Mouse (Mus musculus) forebrain, postnatal 0 days (tissue): Measurements from ENCODE around the gene Serpinb2. TPM values are rescaled to one million over a fixed set of nuclear protein-coding genes. Genes with fewer than 3 reads are reported as not detected.

ENCODE experiments used
- ATAC-seq: fragments of 200-750 bp; cut with Nextera tagmentation; 2 replicates; pipeline ENCODE4 v1.8.0; 2017; ENCODE audit warnings: mild to moderate bottlenecking, moderate library complexity
- DNase-seq: peaks from one replicate; pipeline ENCODE4 v3.0.0-alpha.2; 2015
- H3K27ac ChIP-seq: fragments of 300-500 bp; sonication (generic); 2 replicates; pipeline ENCODE4 v1.5.1; 2014; ENCODE audit warnings: low read depth, mild to moderate bottlenecking, antibody characterized with exemption, low read length, moderate library complexity, mixed read lengths
- H3K27me3 ChIP-seq: fragments of 300-500 bp; sonication (generic); 2 replicates; pipeline ENCODE4 v1.6.1; 2014; ENCODE audit warnings: mild to moderate bottlenecking, low read length, mixed read lengths; ENCODE audit not compliant: insufficient read depth
- H3K36me3 ChIP-seq: fragments of 300-500 bp; sonication (generic); 2 replicates; pipeline ENCODE4 v1.6.1; 2014; ENCODE audit warnings: mild to moderate bottlenecking, moderate library complexity; ENCODE audit not compliant: insufficient read depth
- H3K4me1 ChIP-seq: fragments of 300-500 bp; sonication (generic); 2 replicates; pipeline ENCODE4 v1.6.1; 2014; ENCODE audit warnings: antibody characterized with exemption; ENCODE audit not compliant: insufficient read depth
- H3K4me2 ChIP-seq: fragments of 300-500 bp; sonication (generic); 2 replicates; pipeline ENCODE4 v1.6.1; 2014; ENCODE audit warnings: low read depth, mild to moderate bottlenecking, moderate library complexity
- H3K4me3 ChIP-seq: fragments of 300-500 bp; sonication (generic); 2 replicates; pipeline ENCODE4 v1.5.1; 2014; ENCODE audit warnings: low read depth, low read length, mixed read lengths
- H3K9ac ChIP-seq: fragments of 300-500 bp; sonication (generic); 2 replicates; pipeline ENCODE4 v1.6.1; 2014; ENCODE audit warnings: mild to moderate bottlenecking
- H3K9me3 ChIP-seq: fragments of 300-500 bp; sonication (generic); 2 replicates; pipeline ENCODE4 v1.6.1; 2016; ENCODE audit warnings: low read length
- CTCF ChIP-seq: sonication (generic); IDR thresholded peaks from 2 replicates; pipeline ENCODE4 v1.5.1; 2016; ENCODE audit warnings: antibody characterized with exemption, control low read depth, low read depth
- WGBS: fragments of 180-500 bp; shearing (Covaris S2); extraction: QIAGEN DNeasy Blood & Tissue Kit; methylation state at CpG from one replicate; pipeline ENCODE4 v1.1.7; 2014; 5-methylcytosine and 5-hydroxymethylcytosine counted together
- polyA plus RNA-seq: library from polyadenylated mRNA; unstranded; fragments of >200 nt; fragmentation: Nextera tagmentation; extraction: Ambion mirVana; gene quantifications from 2 replicates; pipeline ENCODE4 v1.2.1, GENCODE M21; 2015
- total RNA-seq: library from RNA; depleted of rRNA; stranded (reverse); fragments of >200 nt; gene quantifications from 2 replicates; pipeline ENCODE4 v1.2.3, GENCODE M21; 2014; rRNA removed

Gene Serpinb2
- total RNA-seq (0.10 and 0.85 TPM in 2 replicates), polyA plus RNA-seq (0.17 and 0.20 TPM in 2 replicates)

DNA sequence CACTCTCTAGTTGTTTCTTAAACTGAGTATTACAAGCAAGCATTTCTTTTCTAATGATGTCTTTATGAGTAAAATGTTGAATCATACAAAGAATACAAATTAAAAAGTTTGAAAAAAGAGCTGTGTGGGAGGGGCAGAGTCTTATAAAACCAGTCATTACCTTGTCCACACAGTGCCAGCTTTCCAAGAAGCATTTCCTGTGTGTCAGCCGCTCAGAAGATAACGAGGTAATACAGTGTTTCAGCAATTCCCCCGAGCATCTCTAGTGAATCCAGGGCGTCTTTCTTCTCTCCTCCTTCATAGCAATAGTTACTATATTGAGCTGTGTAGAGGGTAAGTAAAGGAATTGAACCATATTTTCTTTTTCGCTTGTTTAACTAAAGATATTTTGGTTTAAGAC lies at the start of gene Serpinb2:
Gene Serpinb2 (plus strand): TSS at position 172 of the 400 bp plus-strand sequence.
- no peaks in the 10 kb centered on the region for H3K27me3 ChIP-seq
- H3K4me2 ChIP-seq = no peak within 1 kb of the TSS
- no peaks in the 10 kb centered on the region for H3K4me1 ChIP-seq
- H3K36me3 ChIP-seq = no peaks in the 10 kb centered on the region
- WGBS = 37% methylated on average over 5 of the region's 5 CpGs
- no peak within 1 kb of the TSS for H3K9ac ChIP-seq
- ATAC-seq (0 out of 2 replicates have a peak, but pooled peaks have one; percentile 23), DNase-seq (no peak)
- no peaks in the 10 kb centered on the region for H3K9me3 ChIP-seq
- no peak within 1 kb of the TSS for H3K4me3 ChIP-seq
- TF ChIP-seq CTCF = no peak
- no peak within 1 kb of the TSS for H3K27ac ChIP-seq

DNA sequence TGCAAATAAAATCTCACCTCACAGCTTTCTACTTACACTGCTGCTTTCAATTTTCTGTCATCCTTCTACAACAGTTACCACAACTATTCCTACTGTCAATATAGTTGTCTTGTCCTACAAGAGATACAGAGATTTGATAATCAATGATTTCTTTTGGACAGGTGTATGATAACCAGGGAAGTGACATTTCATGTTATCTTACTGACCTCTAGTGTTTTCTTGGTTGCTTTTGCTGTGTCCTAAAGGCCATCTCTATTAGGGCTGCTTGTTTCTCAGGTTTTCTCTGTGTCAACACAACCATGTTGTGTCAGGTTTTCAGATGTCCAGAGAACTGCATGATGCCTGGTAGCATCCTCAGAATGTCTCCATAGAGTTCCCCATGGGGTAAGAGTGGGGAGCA lies 31.3 kb upstream of the Serpinb2 start:
- H3K4me3 ChIP-seq = no peak overlapping the region
- no peaks in the 10 kb centered on the region for H3K4me1 ChIP-seq
- TF ChIP-seq CTCF = no peak
- no peak overlapping the region for H3K9ac ChIP-seq
- H3K4me2 ChIP-seq = no peak overlapping the region
- H3K27ac ChIP-seq = no peak overlapping the region
- DNase-seq (no peak), ATAC-seq (no peak)
- H3K27me3 ChIP-seq = no peaks in the 10 kb centered on the region
- no peaks in the 10 kb centered on the region for H3K36me3 ChIP-seq
- no peaks in the 10 kb centered on the region for H3K9me3 ChIP-seq

DNA sequence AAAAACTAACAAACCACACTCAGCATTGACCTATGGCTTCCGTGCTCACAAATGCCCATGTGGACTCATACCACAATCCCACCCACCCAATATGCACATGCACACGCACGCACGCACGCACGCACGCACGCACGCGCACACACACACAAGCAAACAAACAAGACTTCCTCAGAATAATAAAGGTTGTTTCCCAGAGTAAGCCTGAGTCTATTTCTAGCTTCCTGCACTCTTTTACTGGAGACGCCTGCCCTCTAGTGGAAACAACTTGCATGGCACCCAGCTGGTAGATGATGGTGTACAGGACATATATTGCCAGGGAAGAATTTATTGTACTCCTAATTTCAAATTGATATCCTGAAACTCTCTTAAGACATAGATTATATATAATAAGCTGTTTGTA lies 29.8 kb upstream of the Serpinb2 start:
- peak; percentile 92 for TF ChIP-seq CTCF
- Histone ChIP-seq H3K4me1 (no peaks in the 10 kb centered on the region), H3K9ac (no peak overlapping the region), H3K27ac (no peak overlapping the region), H3K9me3 (no peaks in the 10 kb centered on the region), H3K4me2 (peak overlapping the region; percentile 28; the same call in 1 of the 2 replicates), H3K36me3 (no peaks in the 10 kb centered on the region), H3K27me3 (no peaks in the 10 kb centered on the region), H3K4me3 (no peak overlapping the region)
- 22% methylated on average over 11 of the region's 11 CpGs for WGBS
- peak; percentile 93 for ATAC-seq
- peak; percentile 89 for DNase-seq

DNA sequence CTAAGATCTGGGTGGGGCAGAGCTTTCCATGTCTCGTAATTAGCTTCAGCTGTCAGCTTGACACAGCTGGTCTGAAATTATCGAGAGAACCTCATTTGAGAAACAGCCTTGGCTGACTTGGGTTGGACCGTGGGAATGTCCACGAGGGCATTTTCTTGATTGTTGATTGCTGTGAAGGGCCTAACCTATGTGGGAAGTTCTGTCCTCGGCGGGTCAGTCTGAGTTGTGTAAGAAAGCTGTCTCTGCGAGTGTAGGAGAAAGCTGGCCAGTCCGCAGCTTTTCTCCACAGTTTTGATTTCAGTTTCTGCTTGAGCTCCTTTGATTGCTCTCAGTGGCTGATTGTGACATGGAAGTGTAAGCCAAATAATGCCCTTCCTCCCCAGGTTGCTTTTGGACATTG lies 21.6 kb upstream of the Serpinb2 start:
- TF ChIP-seq CTCF = no peak
- no peak overlapping the region for H3K4me2 ChIP-seq
- no peak overlapping the region for H3K9ac ChIP-seq
- no peak for DNase-seq
- H3K36me3 ChIP-seq = no peaks in the 10 kb centered on the region
- no peaks in the 10 kb centered on the region for H3K9me3 ChIP-seq
- ATAC-seq = no peak
- H3K27ac ChIP-seq = no peak overlapping the region
- H3K4me1 ChIP-seq = no peaks in the 10 kb centered on the region
- no peak overlapping the region for H3K4me3 ChIP-seq
- 82% methylated on average over 8 of the region's 8 CpGs for WGBS
- H3K27me3 ChIP-seq = no peaks in the 10 kb centered on the region

DNA sequence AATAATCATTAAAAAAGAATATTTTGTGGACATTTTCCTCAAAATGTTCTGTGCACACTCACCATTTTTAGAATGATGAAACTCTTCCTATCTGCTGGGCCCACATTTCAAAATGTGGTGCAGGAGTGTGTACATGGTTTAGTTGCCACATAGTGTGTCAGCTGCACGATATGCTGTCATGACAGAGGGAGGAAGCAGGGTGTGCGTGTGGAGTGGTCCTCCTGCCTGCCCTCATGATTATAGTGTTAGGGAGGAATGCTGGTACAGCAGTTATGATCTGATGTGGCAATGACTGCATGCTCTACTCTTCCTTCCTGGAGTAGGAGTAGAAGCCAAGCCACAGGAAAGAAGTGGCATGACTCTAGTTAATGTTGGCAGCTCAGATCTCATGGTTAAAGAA lies 14.4 kb upstream of the Serpinb2 start:
- Histone ChIP-seq H3K4me1 (no peaks in the 10 kb centered on the region), H3K9me3 (no peaks in the 10 kb centered on the region), H3K36me3 (no peaks in the 10 kb centered on the region), H3K27me3 (no peaks in the 10 kb centered on the region), H3K4me2 (no peak overlapping the region), H3K27ac (no peak overlapping the region), H3K4me3 (no peak overlapping the region), H3K9ac (no peak overlapping the region)
- WGBS = 79% methylated on average over 2 of the region's 2 CpGs
- ATAC-seq = no peak
- no peak for DNase-seq
- no peak for TF ChIP-seq CTCF

DNA sequence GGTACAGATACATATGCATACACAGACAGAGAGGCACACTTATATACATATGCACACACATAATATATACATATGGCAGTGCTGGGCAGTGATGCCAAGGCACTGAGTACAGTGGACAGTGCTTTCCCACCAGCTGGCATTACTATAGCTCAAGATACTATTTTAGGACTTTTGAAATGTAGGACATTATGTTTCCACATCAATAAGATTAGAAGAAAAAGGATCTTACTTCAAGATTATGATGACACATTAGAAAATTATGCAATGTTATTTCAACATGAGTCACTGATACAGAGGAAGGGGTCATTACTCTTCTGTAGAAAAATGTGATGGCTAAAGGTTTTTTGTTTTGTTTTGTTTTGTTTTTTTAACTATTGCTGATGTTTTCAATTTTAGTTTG lies 9.2 kb upstream of the Serpinb2 start:
- Histone ChIP-seq H3K4me2 (no peak overlapping the region), H3K4me3 (no peak overlapping the region), H3K36me3 (no peaks in the 10 kb centered on the region), H3K27me3 (no peaks in the 10 kb centered on the region), H3K27ac (no peak overlapping the region), H3K4me1 (no peaks in the 10 kb centered on the region), H3K9ac (no peak overlapping the region), H3K9me3 (no peaks in the 10 kb centered on the region)
- ATAC-seq (peak; percentile 45; the same call in 1 of the 2 replicates), DNase-seq (no peak)
- TF ChIP-seq CTCF = no peak

DNA sequence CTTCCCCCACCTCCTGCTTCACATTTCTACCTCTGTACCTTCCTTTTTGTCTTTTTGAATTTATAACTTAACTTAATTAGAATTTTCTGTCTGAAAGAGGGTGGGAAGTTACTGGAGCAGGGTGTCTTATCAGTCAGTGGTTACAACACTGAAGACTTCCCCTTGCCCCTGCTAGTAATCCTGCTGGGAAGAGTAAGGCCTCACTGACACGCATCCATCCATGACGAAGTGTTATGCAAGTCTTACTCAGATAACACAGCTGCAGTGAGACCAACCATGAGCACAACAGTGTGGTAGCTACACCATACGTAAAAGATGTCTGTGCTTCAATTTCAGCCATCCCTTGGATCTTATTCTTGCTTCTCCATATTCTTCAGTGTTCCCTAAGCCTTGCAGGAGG lies 7.9 kb upstream of the Serpinb2 start:
- DNase-seq = no peak
- no peaks in the 10 kb centered on the region for H3K4me1 ChIP-seq

More for the DNA sequence above, 7.9 kb upstream of the Serpinb2 start:
- Histone ChIP-seq H3K27me3 (no peaks in the 10 kb centered on the region), H3K4me3 (no peak overlapping the region), H3K36me3 (no peaks in the 10 kb centered on the region), H3K27ac (no peak overlapping the region), H3K9me3 (no peaks in the 10 kb centered on the region), H3K9ac (no peak overlapping the region), H3K4me2 (no peak overlapping the region)
- whole genome bisulfite sequencing = 88% methylated on average over 3 of the region's 3 CpGs
- no peak for ATAC-seq
- no peak for TF ChIP-seq CTCF
